Mouse (Mus musculus): Measurements from ENCODE around the gene Ifnb1. TPM values are rescaled to one million over a fixed set of nuclear protein-coding genes. Genes with fewer than 3 reads are reported as not detected.
"Not testable (repeated sequence)": the region's sequence is repeated elsewhere in the genome, so short reads cannot be mapped to it uniquely, and the experiment has no call there.

The Ifnb1 gene
- not detected in 2 replicates for total RNA-seq (2014; fragmentation: Nextera tagmentation)
- total RNA-seq (2017) = not detected in 2 replicates

DNA sequence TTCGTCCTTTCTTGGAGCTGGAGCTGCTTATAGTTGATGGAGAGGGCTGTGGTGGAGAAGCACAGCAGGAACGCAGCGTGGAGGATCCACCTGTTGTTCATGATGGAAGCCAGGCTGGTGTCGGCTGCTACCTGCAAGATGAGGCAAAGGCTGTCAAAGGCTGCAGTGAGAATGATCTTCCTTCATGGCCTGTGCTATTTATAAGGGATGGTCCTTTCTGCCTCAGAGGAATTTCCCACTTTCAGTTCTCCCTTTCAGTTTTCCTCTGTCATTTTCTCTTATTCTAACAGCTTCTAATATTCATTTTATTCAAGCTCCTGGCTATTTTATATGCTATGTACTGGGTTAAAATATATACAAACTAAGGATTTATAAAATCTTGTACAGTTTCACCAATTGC, at the start of gene Ifnb1:
Gene Ifnb1, minus strand, starts transcription at position 101 of the 400 bp plus-strand sequence.
- 0 out of 2 replicates have a peak, but pooled peaks have one; percentile 33 for ATAC-seq (replicated peaks; ENCODE audit: poor library complexity, severe bottlenecking)

DNA sequence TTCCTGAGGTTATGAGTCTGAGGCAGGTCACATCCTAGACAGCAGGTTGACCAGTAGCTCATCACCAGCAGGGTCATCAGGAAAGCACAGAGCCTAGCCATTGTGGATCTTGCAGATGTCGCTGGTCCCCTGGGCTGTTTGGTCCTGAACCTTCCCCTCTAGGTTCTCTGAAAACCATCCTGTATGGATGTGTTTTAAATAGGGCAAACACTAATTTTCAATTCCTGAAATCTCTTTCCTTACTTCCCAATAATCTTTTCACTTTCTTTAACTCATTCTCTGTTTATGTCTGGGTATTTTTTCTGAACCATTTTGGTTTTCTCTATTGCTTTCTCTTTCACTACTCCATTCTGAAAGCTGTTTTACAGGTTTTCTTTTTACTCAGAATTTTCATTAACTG, 49.1 kb upstream of the Ifnb1 start, which contains the start of gene Ifna14:
Gene Ifna14, minus strand, starts transcription at position 101 of the 400 bp plus-strand sequence.
- ATAC-seq (replicated peaks; ENCODE audit: poor library complexity, severe bottlenecking) = 0 out of 2 replicates have a peak, but pooled peaks have one; percentile 17

DNA sequence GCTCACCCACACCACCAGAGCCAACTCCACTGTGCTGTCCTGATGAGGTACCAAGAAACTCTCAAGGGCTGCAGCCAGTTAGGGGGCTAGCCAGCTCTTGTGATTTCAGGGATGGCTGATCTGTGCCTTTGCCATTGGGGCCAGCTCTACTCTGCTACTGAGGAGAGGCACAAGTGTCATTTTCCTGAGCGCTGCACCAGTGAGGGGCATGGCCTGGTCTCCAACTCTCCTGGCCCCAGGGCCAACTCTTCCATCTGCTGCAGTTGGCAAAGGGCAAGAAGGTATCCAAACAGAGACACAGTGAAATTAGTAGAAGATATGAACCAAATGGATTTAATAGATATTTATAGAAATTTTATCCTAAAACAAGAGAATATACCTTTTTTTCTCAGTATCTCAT, 39.2 kb upstream of the Ifnb1 start:
- no peak for ATAC-seq (replicated peaks; ENCODE audit: poor library complexity, severe bottlenecking)

DNA sequence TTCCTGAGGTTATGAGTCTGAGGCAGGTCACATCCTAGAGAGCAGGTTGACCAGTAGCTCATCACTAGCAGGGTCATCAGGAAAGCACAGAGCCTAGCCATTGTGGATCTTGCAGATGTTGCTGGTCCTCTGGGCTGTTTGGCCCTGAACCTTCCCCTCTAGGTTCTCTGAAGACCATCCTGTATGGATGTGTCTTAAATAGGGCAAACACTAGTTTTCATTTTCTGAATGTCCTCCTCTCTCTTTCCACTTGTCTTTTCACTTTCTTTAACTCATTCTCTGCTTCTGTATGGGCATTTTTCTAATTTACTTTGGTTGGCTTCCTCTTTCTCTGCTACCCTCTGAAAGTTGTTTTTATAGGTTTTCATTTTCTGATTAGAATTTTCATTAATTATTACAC, 35.6 kb upstream of the Ifnb1 start, which contains the start of gene Ifna15:
Gene Ifna15, minus strand, starts transcription at position 101 of the 400 bp plus-strand sequence.
- ATAC-seq (replicated peaks; ENCODE audit: poor library complexity, severe bottlenecking) = not testable (repeated sequence)

DNA sequence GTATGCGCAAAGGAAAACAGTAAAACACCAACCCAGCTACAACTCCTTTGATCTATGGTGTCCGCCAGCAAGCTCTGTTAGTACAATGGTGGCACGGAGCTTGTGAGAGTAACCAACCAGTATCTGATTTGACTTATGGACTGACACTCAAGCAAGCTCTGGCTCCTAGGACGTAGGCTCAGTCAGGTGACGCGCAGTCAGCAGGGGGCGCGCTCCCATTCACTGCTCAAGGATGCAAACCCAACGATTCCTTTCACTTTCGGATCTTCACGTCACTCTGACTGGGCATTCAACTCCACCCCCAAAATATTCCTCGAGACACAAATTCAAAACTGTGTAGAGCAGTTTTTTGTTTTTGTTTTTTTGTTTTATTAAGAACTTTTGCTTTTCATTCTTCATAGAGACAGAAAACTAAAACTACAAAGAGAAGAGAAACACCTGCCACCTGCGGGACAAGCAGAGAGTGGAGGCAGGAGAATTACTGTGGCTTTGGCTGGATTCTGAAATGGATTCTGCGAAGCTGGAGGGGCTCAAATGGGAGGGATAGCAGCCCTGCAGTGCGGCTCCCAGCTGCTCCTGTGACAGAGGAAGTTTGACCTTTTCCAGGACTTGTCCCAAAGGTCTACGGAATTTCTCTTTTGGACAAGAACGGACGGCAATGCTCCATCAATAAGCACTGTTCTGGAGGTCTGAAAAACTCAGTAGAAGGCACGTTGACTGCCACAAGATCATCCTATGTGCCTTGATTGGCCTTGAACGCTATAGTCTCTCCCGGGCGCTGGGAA, 27.8 kb upstream of the Ifnb1 start:
- ATAC-seq (replicated peaks; ENCODE audit: poor library complexity, severe bottlenecking) = peak; percentile 99

DNA sequence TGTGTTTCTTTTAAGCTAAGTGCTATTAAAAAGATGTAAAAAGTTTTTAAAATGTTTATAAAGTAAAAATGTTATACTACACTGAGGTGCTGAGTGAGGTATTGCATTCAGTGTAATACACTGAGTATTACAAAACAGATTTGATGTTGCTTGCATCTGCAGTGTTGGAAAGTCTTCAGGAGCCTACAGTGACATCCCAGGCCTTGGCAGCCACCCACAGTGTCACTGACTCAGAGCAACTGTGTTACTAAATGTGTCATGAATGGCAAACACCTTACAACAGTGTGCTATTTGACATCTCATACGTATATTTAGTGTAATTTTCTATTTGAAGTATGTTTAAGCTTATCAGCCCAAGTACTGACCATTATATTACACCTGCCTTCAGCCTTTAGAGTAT, 25.4 kb upstream of the Ifnb1 start:
- ATAC-seq (replicated peaks; ENCODE audit: poor library complexity, severe bottlenecking) = no peak

DNA sequence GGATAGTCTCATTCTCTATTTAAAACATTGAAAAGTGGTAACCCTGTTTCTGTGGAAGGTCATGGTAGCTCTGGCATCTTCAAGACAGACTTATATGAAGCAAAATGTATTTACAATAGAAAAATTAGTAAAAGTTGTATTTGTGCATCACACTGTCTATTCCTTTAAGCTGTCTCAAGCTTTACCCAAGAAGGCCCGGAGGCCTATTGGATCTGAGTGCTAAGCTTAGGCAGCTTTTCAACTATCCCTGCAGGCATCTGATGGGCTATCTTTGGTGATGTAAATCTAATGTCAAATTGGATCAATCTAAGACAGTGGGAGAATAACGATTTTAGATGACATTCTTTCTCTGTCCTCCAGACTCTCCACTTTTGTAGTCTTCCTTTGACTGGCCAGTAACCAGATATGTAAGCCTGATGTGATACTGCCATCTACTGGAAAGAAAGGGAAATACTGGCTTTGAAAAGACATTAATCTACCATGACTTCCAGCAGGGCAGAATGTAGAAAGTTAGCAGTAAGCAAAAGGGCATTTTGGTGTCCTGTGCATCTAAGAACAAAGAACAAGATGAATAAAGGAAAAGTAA, 21.2 kb upstream of the Ifnb1 start:
- ATAC-seq (replicated peaks; ENCODE audit: poor library complexity, severe bottlenecking) = peak; percentile 99

DNA sequence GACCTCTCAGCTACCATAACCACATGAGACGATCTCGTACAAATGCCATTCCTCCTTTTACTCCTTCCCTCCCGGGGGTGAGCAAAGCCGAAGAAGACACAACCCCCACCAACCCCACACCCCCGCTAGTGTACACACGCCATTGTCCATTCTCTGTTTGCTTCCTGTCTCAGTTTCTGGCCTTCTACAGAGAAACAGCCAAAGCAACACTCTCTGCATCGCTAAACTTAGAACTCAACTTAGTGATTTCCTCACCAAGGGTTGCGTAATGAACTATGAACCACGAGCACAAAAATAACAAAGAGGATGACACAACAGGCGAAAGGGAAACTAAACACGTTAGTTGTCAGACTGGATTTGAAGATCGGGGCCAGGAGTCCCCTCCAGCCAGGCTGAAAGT, 14.8 kb upstream of the Ifnb1 start:
- peak; percentile 97 for ATAC-seq (replicated peaks; ENCODE audit: poor library complexity, severe bottlenecking)

DNA sequence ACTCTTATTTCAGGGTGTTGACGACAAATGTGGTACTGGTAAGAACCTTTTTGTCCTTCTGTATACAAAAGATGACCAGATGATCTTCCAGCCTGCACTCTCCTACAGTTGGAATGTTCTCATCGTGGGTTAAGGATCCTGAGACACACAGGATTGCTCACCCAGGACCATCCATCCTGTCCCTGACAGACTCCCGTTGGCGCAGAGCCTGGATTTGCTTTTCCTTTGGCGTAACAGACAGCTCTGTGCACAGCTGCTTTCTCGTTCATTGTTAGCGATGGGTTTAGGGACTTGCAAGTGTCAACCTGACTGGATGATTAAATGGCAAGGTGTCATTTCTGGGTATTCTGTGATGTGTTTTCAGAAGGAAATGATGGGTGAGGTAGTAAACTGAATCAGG, 14.1 kb upstream of the Ifnb1 start:
- ATAC-seq (replicated peaks; ENCODE audit: poor library complexity, severe bottlenecking) = no peak

DNA sequence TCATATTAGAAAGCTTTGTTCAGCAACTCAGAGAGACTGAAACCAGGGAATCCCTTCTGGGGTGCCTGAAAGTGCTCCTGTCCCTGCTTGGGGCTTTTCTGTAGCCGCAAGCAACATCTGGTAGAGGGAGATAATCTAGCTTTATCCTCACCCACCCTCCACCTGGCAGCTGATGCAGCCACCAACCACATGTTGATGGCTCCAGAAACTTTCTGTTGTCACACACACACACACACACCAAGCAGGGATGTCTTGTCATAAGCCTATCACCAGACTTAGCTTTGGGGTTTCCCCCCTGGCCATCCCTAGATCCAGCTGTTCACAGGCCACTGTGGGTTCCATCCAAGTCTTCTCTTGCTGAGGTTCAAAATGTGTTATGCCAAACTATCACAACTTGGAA, 13.2 kb upstream of the Ifnb1 start:
- no peak for ATAC-seq (replicated peaks; ENCODE audit: poor library complexity, severe bottlenecking)

DNA sequence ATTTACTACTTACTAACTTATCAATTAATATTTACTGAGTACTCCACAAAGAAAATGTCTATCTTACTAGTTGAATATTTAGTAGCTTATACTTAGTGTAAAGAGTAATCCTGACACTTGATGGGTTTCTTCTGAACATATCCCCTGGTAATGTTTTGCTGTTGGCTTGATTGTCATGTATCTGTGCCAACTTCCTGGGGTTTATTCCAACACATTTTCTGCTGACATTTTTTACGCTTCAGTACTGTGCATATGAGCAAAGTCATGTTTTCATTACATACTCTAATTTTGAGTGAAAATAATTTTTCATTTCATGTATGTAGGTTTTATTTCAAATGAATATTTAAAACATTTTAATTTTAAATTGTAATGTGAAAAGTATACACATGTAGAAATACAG, 12.3 kb upstream of the Ifnb1 start:
- ATAC-seq (replicated peaks; ENCODE audit: poor library complexity, severe bottlenecking) = no peak

DNA sequence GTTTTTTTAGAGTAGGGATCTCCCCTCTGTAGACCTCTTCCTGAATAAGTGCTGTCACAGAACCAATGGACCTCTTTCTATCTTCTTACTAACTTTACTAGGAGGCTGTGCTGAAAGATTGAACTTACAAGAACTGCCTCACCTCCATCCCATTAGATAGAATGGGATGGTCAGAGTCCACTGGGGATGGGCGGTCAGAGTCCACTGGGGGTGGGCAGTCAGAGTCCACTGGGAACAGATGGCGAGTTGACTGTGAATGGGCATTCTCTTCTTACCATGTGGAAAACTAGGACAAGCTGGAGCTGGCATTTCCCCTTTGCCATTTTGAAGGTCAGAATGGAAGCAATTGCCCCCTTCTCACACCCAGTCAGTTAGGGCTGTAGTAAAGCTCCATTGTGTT, 10.9 kb upstream of the Ifnb1 start:
- ATAC-seq (replicated peaks; ENCODE audit: poor library complexity, severe bottlenecking) = no peak

DNA sequence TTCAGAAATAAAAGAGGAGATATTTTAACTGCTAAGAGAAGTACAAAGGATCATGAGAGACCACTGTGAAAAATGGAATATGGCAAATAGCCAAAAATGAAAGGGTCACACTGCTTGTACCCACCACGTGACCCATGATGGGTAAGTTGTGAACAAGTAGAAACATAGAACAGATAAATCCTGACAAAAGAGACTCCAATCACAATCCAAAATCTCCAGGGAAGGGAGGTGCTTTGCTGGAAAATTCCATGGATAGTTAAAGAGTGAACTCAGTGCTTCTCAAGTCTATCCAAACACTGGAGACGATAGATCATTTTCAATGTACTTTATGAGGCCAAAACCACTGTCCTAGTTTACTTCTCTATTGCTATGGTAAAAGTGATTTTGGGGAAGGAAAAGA, 8.3 kb upstream of the Ifnb1 start:
- ATAC-seq (replicated peaks; ENCODE audit: poor library complexity, severe bottlenecking) = no peak

DNA sequence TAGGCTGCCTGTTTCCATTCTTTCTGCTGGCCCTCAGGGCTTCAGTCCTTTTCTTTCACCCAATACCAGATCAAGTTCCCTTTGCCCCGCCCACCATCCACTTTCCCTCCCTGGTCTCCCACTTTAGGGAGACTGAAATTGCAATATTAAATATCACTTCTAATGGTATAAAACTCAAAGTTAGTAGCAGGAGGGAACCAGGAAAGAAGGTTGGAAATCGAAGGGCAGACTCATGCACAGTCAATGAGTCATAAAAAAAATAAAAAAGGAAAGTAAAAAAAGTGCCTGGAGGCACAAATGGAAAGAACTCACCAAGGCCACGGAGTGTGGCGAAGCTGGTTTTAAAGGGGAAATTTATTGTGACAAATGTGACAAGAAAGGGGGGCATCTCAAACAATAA, 7.7 kb upstream of the Ifnb1 start:
- ATAC-seq (replicated peaks; ENCODE audit: poor library complexity, severe bottlenecking) = no peak

DNA sequence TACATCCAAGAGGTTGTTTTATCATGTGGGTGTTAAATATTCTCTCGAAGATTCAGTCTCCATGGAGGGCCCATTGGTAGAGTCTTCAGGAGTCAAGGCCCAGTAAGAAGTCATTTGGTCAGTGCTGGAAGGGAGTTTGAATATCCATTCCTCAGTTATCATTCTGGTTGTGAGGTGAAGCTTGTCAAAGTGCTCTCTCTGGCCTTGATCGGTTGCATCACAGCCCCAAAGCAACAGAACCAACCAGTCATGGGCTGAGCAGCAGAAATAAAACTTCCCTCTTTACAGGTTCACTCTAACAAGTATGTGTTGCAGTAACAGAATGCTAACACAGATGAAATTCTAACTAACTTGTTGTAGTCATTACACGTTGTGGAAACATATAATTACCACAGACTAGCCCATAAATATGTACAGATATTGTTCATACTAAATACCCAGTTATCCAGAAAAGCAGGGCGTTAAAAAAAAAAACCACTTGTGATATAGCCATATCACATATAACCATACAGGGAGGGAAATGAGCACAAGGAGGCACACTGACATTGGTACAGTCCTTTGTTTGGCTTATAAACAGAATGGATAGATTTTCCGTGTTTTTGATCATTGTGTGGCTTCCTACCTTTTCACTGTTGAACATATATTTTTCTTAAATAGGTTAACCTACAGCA, 3.9 kb upstream of the Ifnb1 start:
- ATAC-seq (replicated peaks; ENCODE audit: poor library complexity, severe bottlenecking) = peak; percentile 69

DNA sequence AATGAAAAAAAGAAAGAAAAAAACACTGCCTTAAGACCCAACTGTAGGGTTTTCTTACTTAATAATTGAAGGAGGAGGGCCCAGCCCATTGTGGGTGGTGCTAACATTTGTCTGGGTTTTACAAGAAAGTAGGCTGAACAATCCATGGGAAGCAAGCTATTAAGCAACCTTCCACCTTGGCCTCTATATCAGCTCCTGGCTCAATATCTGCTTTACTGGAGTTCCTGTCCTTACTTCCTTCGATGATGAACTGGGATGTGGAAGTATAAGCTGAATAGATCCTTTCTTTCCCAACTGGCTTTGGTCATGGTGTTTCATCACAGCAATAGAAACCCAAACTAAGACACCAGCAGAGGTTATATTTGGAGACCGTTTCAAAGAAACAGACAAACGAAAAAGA, 2.8 kb upstream of the Ifnb1 start:
- ATAC-seq (replicated peaks; ENCODE audit: poor library complexity, severe bottlenecking) = peak; percentile 76

DNA sequence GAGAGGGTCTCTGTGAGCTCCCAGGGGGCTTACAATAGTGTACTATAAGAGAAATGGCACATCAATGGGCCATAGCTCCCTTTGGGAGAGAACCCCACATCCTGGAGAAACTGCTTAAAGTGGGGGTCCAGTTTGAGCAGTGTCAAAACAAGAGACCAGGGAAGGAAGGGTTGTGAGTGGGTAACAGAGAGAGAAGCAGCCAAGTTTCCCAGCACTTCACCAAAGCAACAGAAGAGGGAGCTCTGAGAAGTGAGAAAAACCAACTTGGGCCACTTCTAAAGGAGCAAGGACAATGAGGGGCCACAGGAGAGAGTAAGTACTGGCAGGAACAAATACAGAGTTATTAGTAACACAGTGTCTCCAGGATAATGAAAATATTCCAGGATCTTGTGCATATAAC, 667 bp upstream of the Ifnb1 start:
- peak; percentile 34; the same call in 1 of the 2 replicates for ATAC-seq (replicated peaks; ENCODE audit: poor library complexity, severe bottlenecking)

DNA sequence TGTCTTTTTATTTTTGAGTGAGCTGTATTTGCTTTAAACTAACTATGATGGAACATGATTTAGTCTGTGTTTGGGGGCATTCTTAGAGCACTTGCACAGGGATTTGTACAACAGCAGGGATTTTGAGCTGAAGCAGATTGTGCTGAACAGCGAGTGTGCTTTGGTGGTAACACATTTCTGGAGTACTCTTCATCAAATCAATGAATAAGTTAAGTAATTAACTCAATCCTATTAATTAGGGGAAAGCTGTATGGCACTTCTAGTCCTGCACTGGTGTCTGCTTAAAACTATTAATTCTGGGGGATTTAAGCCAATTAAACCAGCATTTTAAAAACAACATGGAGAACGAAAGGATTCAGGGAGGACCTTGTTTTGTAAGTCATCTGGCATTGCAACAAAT, 4.6 kb downstream of the Ifnb1 start:
- no peak for ATAC-seq (replicated peaks; ENCODE audit: poor library complexity, severe bottlenecking)

DNA sequence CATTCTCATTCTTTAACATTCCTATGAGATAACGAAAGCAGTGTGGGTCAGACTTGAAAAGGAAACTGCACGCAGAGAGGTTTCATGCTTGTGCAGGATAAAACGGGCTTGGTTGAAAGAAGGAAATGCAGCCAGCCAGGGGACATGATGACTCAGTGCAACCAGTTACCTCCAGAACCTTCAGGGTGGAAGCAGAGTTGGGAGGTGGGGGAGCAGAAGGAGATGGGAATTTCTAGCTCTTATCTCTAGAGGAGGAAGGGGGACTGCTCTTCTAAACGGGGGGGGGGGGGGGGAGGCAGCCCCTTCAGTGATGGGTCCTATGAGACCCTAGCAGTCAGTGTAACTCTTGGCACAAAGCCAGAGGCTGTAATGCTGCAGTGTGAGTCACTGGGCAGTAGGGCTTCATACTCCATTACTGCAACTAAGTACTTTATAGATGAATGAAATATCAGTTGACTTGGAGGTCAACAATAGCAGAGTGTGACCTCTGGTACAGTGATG, 6.8 kb downstream of the Ifnb1 start:
- peak; percentile 69 for ATAC-seq (replicated peaks; ENCODE audit: poor library complexity, severe bottlenecking)

DNA sequence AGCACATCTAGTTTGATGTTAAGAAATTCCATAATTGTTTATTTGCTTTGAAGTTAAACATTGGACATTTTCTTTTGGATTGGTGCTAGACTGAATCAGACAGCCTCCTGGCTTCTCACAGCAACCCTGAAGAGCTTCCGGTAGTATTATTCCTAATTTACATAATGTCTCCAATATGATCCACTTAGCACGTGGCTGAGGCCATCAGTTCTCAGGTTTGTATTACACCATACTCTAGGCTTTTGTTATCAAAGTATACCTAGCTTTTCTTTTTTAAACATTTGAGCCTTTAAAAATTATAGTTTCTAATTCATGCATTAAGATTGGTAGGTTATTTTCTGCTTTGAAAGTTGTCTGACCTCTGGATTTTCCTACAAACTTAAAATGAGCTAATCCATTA, 7.3 kb downstream of the Ifnb1 start:
- no peak for ATAC-seq (replicated peaks; ENCODE audit: poor library complexity, severe bottlenecking)

DNA sequence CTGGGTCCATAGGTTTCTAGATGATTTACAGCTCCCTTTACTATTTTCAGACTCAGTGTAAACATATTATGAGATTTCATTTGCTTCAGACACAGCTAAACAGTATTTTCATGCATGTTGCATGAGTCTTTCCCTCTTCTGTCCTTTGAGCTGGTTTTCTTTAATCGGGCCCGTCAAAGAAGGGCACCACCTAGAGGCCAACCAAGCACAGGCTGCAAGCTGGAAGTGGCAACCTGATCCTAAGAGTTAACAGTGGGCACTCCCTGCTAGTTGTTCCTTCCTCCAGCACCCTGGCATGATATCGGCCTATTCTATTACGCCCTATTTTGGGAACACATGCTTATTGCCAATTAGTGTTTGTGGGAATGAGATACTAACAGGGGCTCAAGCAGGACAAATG, 8.2 kb downstream of the Ifnb1 start:
- ATAC-seq (replicated peaks; ENCODE audit: poor library complexity, severe bottlenecking) = peak; percentile 71
